Mouse (Mus musculus) midbrain, embryonic 10.5 days (tissue): ENCODE results near the gene Grin2b. TPM values are rescaled to one million over a fixed set of nuclear protein-coding genes. Genes with fewer than 3 reads are reported as not detected.

Source experiments
- DNase-seq: peaks from one replicate; pipeline ENCODE4 v3.0.0-alpha.2; 2017; ENCODE audit warnings: low spot score
- H3K27ac ChIP-seq: fragments of 300-500 bp; sonication (generic); replicated peaks from 2 replicates; pipeline ENCODE4 v1.5.1; 2016; ENCODE audit warnings: mild to moderate bottlenecking
- H3K27me3 ChIP-seq: fragments of 300-500 bp; sonication (generic); 2 replicates; pipeline ENCODE4 v1.6.1; 2016; ENCODE audit warnings: low read depth, mild to moderate bottlenecking; ENCODE audit not compliant: poor library complexity, severe bottlenecking
- H3K36me3 ChIP-seq: fragments of 300-500 bp; sonication (generic); 2 replicates; pipeline ENCODE4 v1.6.1; 2016; ENCODE audit warnings: mild to moderate bottlenecking, moderate library complexity
- H3K4me1 ChIP-seq: fragments of 300-500 bp; sonication (generic); 2 replicates; pipeline ENCODE4 v1.6.1; 2016
- H3K4me3 ChIP-seq: fragments of 300-500 bp; sonication (generic); 2 replicates; pipeline ENCODE4 v1.5.1; 2016; ENCODE audit warnings: mild to moderate bottlenecking, moderate library complexity
- H3K9me3 ChIP-seq: fragments of 300-500 bp; sonication (generic); replicated peaks from 2 replicates; pipeline ENCODE4 v1.6.1; 2016; ENCODE audit warnings: mild to moderate bottlenecking
- WGBS: fragments of 180-500 bp; shearing (Covaris S2); methylation state at CpG from one replicate; pipeline ENCODE4 v1.1.7; 2016; 5-methylcytosine and 5-hydroxymethylcytosine counted together
- polyA plus RNA-seq: library from polyadenylated mRNA; unstranded; fragments of >200 nt; fragmentation: Nextera tagmentation; extraction: Ambion mirVana; gene quantifications from 2 replicates; pipeline ENCODE4 v1.2.1, GENCODE M21; 2016

The Grin2b gene
- polyA plus RNA-seq, 1 experiment from 2014 or later, result 0.09 TPM

DNA sequence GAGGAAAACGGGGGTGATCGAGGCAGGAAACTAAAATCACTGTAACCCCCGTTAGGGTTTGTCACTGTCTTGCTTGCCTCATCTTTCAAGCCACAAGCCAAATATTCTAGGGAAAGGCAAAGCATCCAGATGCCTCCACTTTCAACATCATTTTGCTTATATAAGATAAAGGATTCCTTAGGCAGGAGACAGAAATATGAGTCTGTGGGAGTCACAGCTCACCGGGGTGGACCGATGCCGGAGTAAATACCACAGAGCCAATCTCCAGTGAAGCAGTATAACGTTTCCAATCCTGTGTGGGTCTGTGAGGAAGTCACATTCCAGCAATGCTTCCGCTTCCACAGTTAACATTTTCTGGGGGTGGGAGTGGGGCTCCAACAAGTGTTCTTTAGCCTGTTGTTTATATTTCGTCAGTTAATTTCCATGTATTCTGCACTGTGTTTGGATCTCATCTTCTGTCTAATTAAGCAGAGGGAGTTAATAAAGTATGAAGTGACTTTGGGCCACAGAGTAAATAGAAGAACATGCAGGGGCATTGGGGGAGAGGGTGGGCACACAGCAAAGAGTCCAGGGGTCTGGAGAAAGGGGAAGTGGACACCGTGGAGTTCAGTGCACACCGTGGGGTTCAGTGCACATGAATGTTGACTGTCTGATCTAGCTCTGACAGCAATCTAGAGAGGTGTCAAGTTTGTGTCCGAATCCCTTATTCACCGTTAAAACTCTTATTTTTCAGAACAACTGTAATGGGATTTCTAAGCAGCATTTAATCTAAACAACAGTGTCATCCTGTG, 374.9 kb downstream of the Grin2b start:
- Histone ChIP-seq H3K4me3 (no peak overlapping the region), H3K9me3 (no peaks in the 10 kb centered on the region), H3K4me1 (no peaks in the 10 kb centered on the region), H3K27me3 (no peaks in the 10 kb centered on the region), H3K36me3 (no peaks in the 10 kb centered on the region), H3K27ac (no peak overlapping the region)
- 86% methylated on average over 13 of the region's 13 CpGs for WGBS
- DNase-seq, result no peak

- Histone ChIP-seq H3K9me3 (no peaks in the 10 kb centered on the region), H3K4me1 (no peaks in the 10 kb centered on the region), H3K27me3 (no peaks in the 10 kb centered on the region), H3K4me3 (no peak overlapping the region), H3K27ac (no peak overlapping the region), H3K36me3 (no peaks in the 10 kb centered on the region)
- DNase-seq, result no peak
- WGBS, result 89% methylated on average over 10 of the region's 10 CpGs
Observed at GRCm38 (mm10) chr6:135797371-135798033, 375.8 kb downstream of the Grin2b start.

GRCm38 (mm10) chr6:135796911-135797310, 376.4 kb downstream of the Grin2b start:
- Histone ChIP-seq H3K4me1 (no peaks in the 10 kb centered on the region), H3K9me3 (no peaks in the 10 kb centered on the region), H3K27ac (no peak overlapping the region), H3K27me3 (no peaks in the 10 kb centered on the region), H3K4me3 (no peak overlapping the region), H3K36me3 (no peaks in the 10 kb centered on the region)
- 90% methylated on average over 4 of the region's 4 CpGs for WGBS
- no peak for DNase-seq

GRCm38 (mm10) chr6:135791412-135791811, 381.9 kb downstream of the Grin2b start:
- no peak overlapping the region for H3K27ac ChIP-seq
- 93% methylated on average over 4 of the region's 4 CpGs for WGBS
- H3K4me3 ChIP-seq, result no peak overlapping the region
- no peaks in the 10 kb centered on the region for H3K27me3 ChIP-seq
- no peaks in the 10 kb centered on the region for H3K4me1 ChIP-seq
- H3K36me3 ChIP-seq, result no peaks in the 10 kb centered on the region
- no peaks in the 10 kb centered on the region for H3K9me3 ChIP-seq
- no peak for DNase-seq

- 89% methylated on average over 11 of the region's 11 CpGs for WGBS
- Histone ChIP-seq H3K36me3 (no peaks in the 10 kb centered on the region), H3K4me1 (no peaks in the 10 kb centered on the region)
Observed at GRCm38 (mm10) chr6:135789603-135790170, 383.6 kb downstream of the Grin2b start.

DNA sequence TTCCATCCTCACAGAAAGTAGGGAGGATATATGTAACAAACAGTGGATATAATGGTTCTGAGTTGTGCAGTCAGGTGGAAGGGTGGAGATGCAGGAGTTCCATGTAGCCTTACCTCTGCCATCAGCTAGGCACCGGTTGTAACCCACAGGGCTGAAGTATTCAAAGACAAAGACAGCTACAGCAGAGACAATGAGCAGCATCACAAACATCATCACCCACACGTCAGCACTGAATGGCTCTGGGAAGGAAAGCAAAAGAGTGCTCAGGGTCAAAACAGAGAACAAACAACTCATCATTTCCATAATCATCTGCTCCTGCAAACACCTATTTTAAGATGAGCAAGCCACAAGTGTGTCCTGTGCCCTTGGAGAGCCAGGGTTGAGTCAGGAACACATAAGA, 398.6 kb downstream of the Grin2b start:
- Histone ChIP-seq H3K27ac (no peak overlapping the region), H3K9me3 (no peaks in the 10 kb centered on the region), H3K27me3 (no peaks in the 10 kb centered on the region), H3K4me1 (no peaks in the 10 kb centered on the region), H3K4me3 (no peak overlapping the region), H3K36me3 (no peaks in the 10 kb centered on the region)
- WGBS, result 73% methylated on average over 2 of the region's 2 CpGs
- DNase-seq, result no peak

More at GRCm38 (mm10) chr6:135789603-135790170, 383.6 kb downstream of the Grin2b start:
- Histone ChIP-seq H3K27ac (no peak overlapping the region), H3K4me3 (no peak overlapping the region), H3K27me3 (no peaks in the 10 kb centered on the region), H3K9me3 (no peaks in the 10 kb centered on the region)
- no peak for DNase-seq

DNA sequence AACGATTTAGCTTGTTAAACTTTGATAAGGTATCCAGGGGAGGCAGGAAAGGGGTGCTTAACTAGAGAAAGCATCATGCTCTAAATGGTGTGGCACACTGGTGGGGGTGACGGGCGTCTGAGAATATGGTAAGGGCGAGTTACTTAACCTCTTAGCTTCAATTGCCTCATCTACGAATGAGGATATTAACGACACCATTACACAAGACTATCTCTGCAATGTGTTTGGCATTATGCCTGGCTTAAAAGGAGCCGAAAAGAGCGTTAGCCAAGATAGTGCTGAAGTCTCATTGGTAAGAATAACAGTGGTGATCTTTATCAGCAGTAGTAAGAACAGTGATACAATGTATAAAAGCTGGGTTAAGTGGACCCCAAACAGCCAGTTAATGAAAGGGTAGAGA, 405.7 kb downstream of the Grin2b start:
- no peaks in the 10 kb centered on the region for H3K9me3 ChIP-seq
- WGBS, result 92% methylated on average over 8 of the region's 8 CpGs
- no peaks in the 10 kb centered on the region for H3K36me3 ChIP-seq
- H3K27me3 ChIP-seq, result no peaks in the 10 kb centered on the region
- H3K27ac ChIP-seq, result no peak overlapping the region
- no peaks in the 10 kb centered on the region for H3K4me1 ChIP-seq
- no peak for DNase-seq
- no peak overlapping the region for H3K4me3 ChIP-seq

GRCm38 (mm10) chr6:135758735-135759134, 414.6 kb downstream of the Grin2b start:
- H3K4me1 ChIP-seq, result peaks cover 9% of the 10 kb centered on the region; the same call in 1 of the 2 replicates
- H3K27me3 ChIP-seq, result no peaks in the 10 kb centered on the region
- H3K9me3 ChIP-seq, result no peaks in the 10 kb centered on the region
- no peak for DNase-seq
- H3K36me3 ChIP-seq, result no peaks in the 10 kb centered on the region
- no peak overlapping the region for H3K4me3 ChIP-seq
- H3K27ac ChIP-seq, result no peak overlapping the region
- whole genome bisulfite sequencing, result 59% methylated on average over 1 of the region's 1 CpGs

DNA sequence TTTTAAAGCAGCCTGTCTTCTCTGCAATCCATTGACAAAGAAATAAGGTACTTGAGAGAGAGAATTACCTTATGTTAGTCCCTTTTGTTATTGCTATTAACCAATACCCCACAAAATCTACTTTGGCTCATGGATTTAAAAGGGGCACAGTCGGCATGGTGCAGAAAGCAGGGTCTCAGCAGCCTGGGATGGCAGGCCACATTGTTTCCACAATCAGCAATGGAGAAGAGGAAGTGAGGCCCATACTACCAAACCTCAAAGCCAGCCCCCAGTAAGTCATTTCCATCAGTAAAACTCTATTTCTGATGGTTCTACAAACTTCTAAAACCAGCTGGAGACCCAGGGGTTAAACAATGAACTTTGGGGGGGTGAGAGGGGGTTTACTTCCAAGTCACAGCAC, 417.2 kb downstream of the Grin2b start:
- no peak for DNase-seq
- peaks cover 9% of the 10 kb centered on the region; the same call in 1 of the 2 replicates for H3K4me1 ChIP-seq
- no peaks in the 10 kb centered on the region for H3K9me3 ChIP-seq
- no peaks in the 10 kb centered on the region for H3K36me3 ChIP-seq
- no peak overlapping the region for H3K4me3 ChIP-seq
- H3K27ac ChIP-seq, result no peak overlapping the region
- 72% methylated on average over 1 of the region's 1 CpGs for WGBS
- no peaks in the 10 kb centered on the region for H3K27me3 ChIP-seq

- Histone ChIP-seq H3K36me3 (no peaks in the 10 kb centered on the region), H3K4me3 (no peak overlapping the region), H3K27me3 (no peaks in the 10 kb centered on the region), H3K27ac (peak overlapping the region; percentile 78), H3K4me1 (peaks cover 14% of the 10 kb centered on the region), H3K9me3 (no peaks in the 10 kb centered on the region)
- DNase-seq, result peak; percentile 40
- whole genome bisulfite sequencing, result 45% methylated on average over 7 of the region's 7 CpGs
Observed at GRCm38 (mm10) chr6:135748412-135749076, 424.8 kb downstream of the Grin2b start.

DNA sequence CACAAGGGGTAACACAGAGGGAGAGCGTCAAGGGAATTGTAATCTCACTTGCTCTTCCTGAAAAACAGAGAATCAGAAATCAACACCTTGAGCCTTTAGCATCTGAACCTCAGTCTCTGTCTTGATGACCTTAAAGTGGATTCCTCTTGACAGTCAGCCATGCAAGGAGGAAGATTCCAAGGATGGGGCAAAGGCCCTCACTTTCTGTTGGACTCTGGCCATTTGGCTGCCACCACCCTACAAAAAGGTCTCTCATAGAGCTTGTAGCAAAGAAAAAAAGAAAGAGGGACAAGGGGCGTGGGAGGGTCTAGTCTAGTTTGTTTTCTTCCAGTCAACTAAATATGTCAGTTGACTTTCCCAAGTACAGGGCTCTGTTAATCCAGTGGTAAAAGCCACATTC, 427.7 kb downstream of the Grin2b start:
- Histone ChIP-seq H3K27me3 (no peaks in the 10 kb centered on the region), H3K27ac (no peak overlapping the region), H3K4me3 (no peak overlapping the region), H3K36me3 (no peaks in the 10 kb centered on the region), H3K4me1 (peaks cover 14% of the 10 kb centered on the region), H3K9me3 (no peaks in the 10 kb centered on the region)
- WGBS, result 90% methylated on average over 2 of the region's 2 CpGs
- DNase-seq, result no peak

DNA sequence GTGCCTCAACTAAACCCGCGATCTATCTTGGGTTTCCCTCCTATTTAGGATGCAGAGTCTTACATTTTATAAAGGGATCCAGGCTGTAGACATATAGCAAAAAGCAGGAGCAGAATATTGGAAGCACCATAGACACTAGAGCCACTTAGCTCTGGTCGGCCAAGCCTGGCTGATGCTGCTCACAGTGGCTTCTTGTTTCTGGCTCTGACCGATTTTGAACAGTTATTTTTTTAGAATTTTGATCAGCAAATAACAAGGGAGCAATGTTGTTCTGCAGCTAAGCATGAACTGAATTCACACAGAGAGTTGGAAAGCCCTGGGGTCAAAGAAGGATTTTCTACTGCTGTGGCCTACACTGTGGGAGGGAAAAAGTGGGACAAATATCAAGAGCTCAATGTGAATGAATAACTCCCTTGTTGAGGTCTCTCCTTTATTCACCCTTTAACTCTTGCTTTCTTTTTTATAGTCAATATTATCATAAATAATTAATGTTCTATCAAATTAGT, 439.0 kb downstream of the Grin2b start:
- 94% methylated on average over 4 of the region's 4 CpGs for WGBS
- Histone ChIP-seq H3K36me3 (no peaks in the 10 kb centered on the region), H3K9me3 (peaks cover 9% of the 10 kb centered on the region; the same call in 1 of the 2 replicates), H3K27me3 (no peaks in the 10 kb centered on the region), H3K4me3 (no peak overlapping the region), H3K27ac (no peak overlapping the region), H3K4me1 (no peaks in the 10 kb centered on the region)
- no peak for DNase-seq
